Mouse (Mus musculus) heart, adult 9 months (tissue): ENCODE results near the gene Gstm6.
"Not testable (repeated sequence)": the region's sequence is repeated elsewhere in the genome, so short reads cannot be mapped to it uniquely, and the experiment has no call there.

Source experiments
- DNase-seq, 2 experiments: peaks; one replicate each; pipeline ENCODE4 v3.0.0; 2022; ENCODE audit warnings: low spot score in 2 of 2

Gene Gstm6

GRCm38 (mm10) chr3:107895194-107895719, 48.3 kb downstream of the Gstm6 start:
- DNase-seq: no peak

GRCm38 (mm10) chr3:107889236-107889635, 54.3 kb downstream of the Gstm6 start:
- not testable (repeated sequence) for DNase-seq
